Mouse (Mus musculus) ES-E14 (cell line): Measurements from ENCODE around the gene Lrba.

Experiments
- CHD2 ChIP-seq: IDR thresholded peaks from 2 replicates; pipeline ENCODE4 v1.6.1; 2014; ENCODE audit warnings: mild to moderate bottlenecking, low read depth, low read length, inconsistent platforms
- HCFC1 ChIP-seq: IDR thresholded peaks from 2 replicates; pipeline ENCODE4 v1.6.1; 2012; ENCODE audit warnings: low read length, inconsistent platforms, borderline replicate concordance; ENCODE audit not compliant: insufficient read depth

- no peak for TF ChIP-seq CHD2
- TF ChIP-seq HCFC1: no peak
Observed at GRCm38 (mm10) chr3:86709472-86709871, 485.0 kb downstream of the Lrba start.
